In the genomic region with DNA sequence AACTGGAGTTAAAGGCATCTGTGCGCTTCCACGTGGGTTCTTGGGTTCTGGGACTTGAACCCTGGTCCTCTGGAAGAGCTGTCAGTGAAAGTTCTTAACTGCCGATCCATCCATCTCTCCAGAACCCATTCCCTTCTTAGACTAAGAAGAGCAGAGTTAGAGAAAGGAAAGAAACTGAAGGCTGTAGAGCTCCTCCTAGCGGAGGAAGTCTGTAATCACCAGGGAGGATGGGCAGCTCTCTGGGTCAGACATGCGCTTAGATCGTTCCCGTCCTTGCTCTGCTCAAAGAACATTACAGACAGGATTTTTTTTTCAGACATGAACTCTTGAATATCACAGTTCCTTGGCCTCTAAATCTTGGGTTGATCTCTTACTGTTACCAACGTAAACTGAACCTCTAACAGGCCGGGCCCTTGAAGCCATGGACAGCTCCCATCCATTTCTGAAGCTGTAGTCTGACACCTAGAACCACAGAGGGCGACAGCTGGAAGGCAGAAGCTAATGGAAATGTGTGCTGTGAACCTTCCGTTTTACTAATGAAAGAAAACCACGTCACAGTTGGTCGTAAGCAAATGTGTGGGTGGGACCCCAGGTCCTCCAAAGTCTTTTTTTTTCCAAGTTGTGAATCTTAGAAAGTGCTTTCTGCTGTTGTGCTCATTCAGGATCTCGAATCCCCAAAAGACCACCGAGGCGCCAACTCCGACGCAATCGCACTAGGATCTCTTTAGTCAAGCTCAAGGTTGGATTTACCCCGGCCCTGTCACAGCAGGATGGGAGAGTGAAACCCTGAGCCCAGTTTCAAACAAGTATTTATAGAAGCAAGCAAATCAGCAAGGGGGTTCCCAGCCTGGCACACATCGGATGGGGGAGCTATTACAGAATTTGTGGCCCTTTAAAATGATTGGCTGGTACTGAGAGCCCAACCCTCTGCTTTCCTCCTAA, we compare ENCODE assay signal across 10 mouse cellular contexts. TPM values are rescaled to one million over a fixed set of nuclear protein-coding genes. Genes with fewer than 3 reads are reported as not detected.
A peak's percentile ranks its signal among the peaks of the same experiment; 100 is the strongest.
DNase-seq lines count a peak whose midpoint lies in the region; ATAC-seq and TF ChIP-seq lines count a peak whose summit lies in the region.
"Had no signal": no experiment of that assay in that cellular context is flagged by ENCODE, and none has a peak within 500 bp of the region (broad histone marks: within the 10 kb centered on the region; RNA-seq: fewer than 3 reads in every experiment).

No protein-coding gene starts in this region.

- H3K79me2 ChIP-seq in myocyte (ENCODE audit: control insufficient read depth, insufficient read depth), result no peaks in the 10 kb centered on the region

- 67% methylated on average over 21 of the region's 21 CpGs for WGBS in forebrain, embryonic 11.5 days
- 69% methylated on average over 21 of the region's 21 CpGs for WGBS in forebrain, embryonic 16.5 days
- 53% methylated on average over 21 of the region's 21 CpGs for WGBS in bone marrow, adult 2 months
- 68% methylated on average over 21 of the region's 21 CpGs for WGBS in forebrain, embryonic 14.5 days

- no peak overlapping the region for H3K27ac ChIP-seq in forebrain, embryonic 11.5 days (ENCODE audit: low read depth, low read length)
- no peak overlapping the region for H3K27ac ChIP-seq in forebrain, embryonic 16.5 days (ENCODE audit: low read length)
- no peak overlapping the region for H3K27ac ChIP-seq in bone marrow, adult 2 months (ENCODE audit: control insufficient read depth, insufficient read depth, low read depth, low read length, poor library complexity)
- H3K27ac ChIP-seq in forebrain, embryonic 14.5 days (ENCODE audit: low read depth, low read length), result no peak overlapping the region
- H3K27ac ChIP-seq: limb, embryonic 13.5 days had no signal

- H3K36me3 ChIP-seq in forebrain, embryonic 11.5 days (ENCODE audit: control insufficient read depth, insufficient read depth, low read length), result no peaks in the 10 kb centered on the region
- no peaks in the 10 kb centered on the region for H3K36me3 ChIP-seq in forebrain, embryonic 16.5 days (ENCODE audit: control insufficient read depth, insufficient read depth)
- no peaks in the 10 kb centered on the region for H3K36me3 ChIP-seq in myocyte (ENCODE audit: control insufficient read depth, insufficient read depth)
- no peaks in the 10 kb centered on the region for H3K36me3 ChIP-seq in forebrain, embryonic 14.5 days (ENCODE audit: control insufficient read depth, insufficient read depth, low read length)
- H3K36me3 ChIP-seq: limb, embryonic 13.5 days had no signal

- H3K9ac ChIP-seq in forebrain, embryonic 11.5 days (ENCODE audit: low read length), result no peak overlapping the region
- no peak overlapping the region for H3K9ac ChIP-seq in forebrain, embryonic 16.5 days (replicated peaks; ENCODE audit: low read depth, low read length)
- H3K9ac ChIP-seq in forebrain, embryonic 14.5 days (ENCODE audit: low read length), result no peak overlapping the region
- H3K9ac ChIP-seq: limb, embryonic 13.5 days had no signal

- DNase-seq in forebrain, embryonic 11.5 days (ENCODE audit: low spot score), result peak; percentile 56
- peak; percentile 14 for DNase-seq in 3134 (ENCODE audit: extremely low read depth, insufficient read length, low spot score)
- DNase-seq in heart, postnatal 14 days, result peak; percentile 4 to 20
- DNase-seq in ovary, postnatal 10 days (ENCODE audit: low spot score), result no peak
- no peak for DNase-seq in forebrain, embryonic 14.5 days (ENCODE audit: low spot score)

- no peak overlapping the region for H3K4me3 ChIP-seq in forebrain, embryonic 11.5 days (ENCODE audit: low read depth, low read length)
- H3K4me3 ChIP-seq in forebrain, embryonic 16.5 days (replicated peaks; ENCODE audit: low read length), result no peak overlapping the region
- no peak overlapping the region for H3K4me3 ChIP-seq in bone marrow, adult 2 months (replicated peaks; ENCODE audit: control insufficient read depth, low read depth, low read length)
- no peak overlapping the region for H3K4me3 ChIP-seq in myocyte
- H3K4me3 ChIP-seq in forebrain, embryonic 14.5 days (ENCODE audit: low read depth, low read length), result no peak overlapping the region
- H3K4me3 ChIP-seq: limb, embryonic 13.5 days had no signal

- H3ac ChIP-seq in myocyte (ENCODE audit: control insufficient read depth, insufficient read length), result no peak overlapping the region

- TF ChIP-seq CTCF in bone marrow, adult 2 months (IDR thresholded peaks at IDR 0.05; ENCODE audit: control insufficient read depth, insufficient read depth, low read length), result peak; percentile 64

- no peak for ATAC-seq in forebrain, embryonic 11.5 days (replicated peaks; ENCODE audit: low FRiP score)
- ATAC-seq in forebrain, embryonic 16.5 days, result no peak
- no peak for ATAC-seq in forebrain, embryonic 14.5 days

- H3K4me2 ChIP-seq in forebrain, embryonic 11.5 days (ENCODE audit: low read depth, low read length, severe bottlenecking), result no peak overlapping the region
- H3K4me2 ChIP-seq in forebrain, embryonic 16.5 days (ENCODE audit: low read length), result no peak overlapping the region
- no peak overlapping the region for H3K4me2 ChIP-seq in myocyte (ENCODE audit: low read depth)
- no peak overlapping the region for H3K4me2 ChIP-seq in forebrain, embryonic 14.5 days (ENCODE audit: low read length)
- H3K4me2 ChIP-seq: limb, embryonic 13.5 days had no signal

- no peak for TF ChIP-seq POLR2A in bone marrow, adult 2 months (IDR thresholded peaks at IDR 0.05; ENCODE audit: borderline replicate concordance, control insufficient read depth, low read depth, low read length)
- no peak for TF ChIP-seq POLR2A in myocyte (IDR thresholded peaks at IDR 0.05; ENCODE audit: insufficient read length, low read depth)

- H3K4me1 ChIP-seq in forebrain, embryonic 11.5 days (replicated peaks; ENCODE audit: control insufficient read depth, insufficient read depth, low read length), result no peaks in the 10 kb centered on the region
- H3K4me1 ChIP-seq in forebrain, embryonic 16.5 days (replicated peaks; ENCODE audit: control insufficient read depth, insufficient read depth, low read length), result peaks cover 6% of the 10 kb centered on the region; the same call in 1 of the 2 replicates
- no peaks in the 10 kb centered on the region; the same call in 1 of the 2 replicates for H3K4me1 ChIP-seq in bone marrow, adult 2 months (ENCODE audit: control insufficient read depth, insufficient read depth, low read length)
- H3K4me1 ChIP-seq in forebrain, embryonic 14.5 days (ENCODE audit: control insufficient read depth, insufficient read depth, low read length), result no peaks in the 10 kb centered on the region

- no peaks in the 10 kb centered on the region for H3K9me3 ChIP-seq in forebrain, embryonic 11.5 days (ENCODE audit: control insufficient read depth, low read length)
- no peaks in the 10 kb centered on the region for H3K9me3 ChIP-seq in forebrain, embryonic 16.5 days (ENCODE audit: control insufficient read depth, low read length)
- no peaks in the 10 kb centered on the region for H3K9me3 ChIP-seq in forebrain, embryonic 14.5 days (replicated peaks; ENCODE audit: control insufficient read depth, low read length)
- H3K9me3 ChIP-seq: limb, embryonic 13.5 days had no signal

- H3K27me3 ChIP-seq in forebrain, embryonic 11.5 days (ENCODE audit: control insufficient read depth, insufficient read depth, low read length), result no peaks in the 10 kb centered on the region
- H3K27me3 ChIP-seq in forebrain, embryonic 16.5 days (replicated peaks; ENCODE audit: control insufficient read depth, insufficient read depth, low read length), result no peaks in the 10 kb centered on the region
- H3K27me3 ChIP-seq in myocyte (ENCODE audit: control insufficient read depth, insufficient read depth, insufficient read length), result no peaks in the 10 kb centered on the region
- H3K27me3 ChIP-seq in forebrain, embryonic 14.5 days (replicated peaks; ENCODE audit: control insufficient read depth, insufficient read depth, low read length), result no peaks in the 10 kb centered on the region
- H3K27me3 ChIP-seq: limb, embryonic 13.5 days had no signal

- intact Hi-C loops in heart, postnatal 14 days (cut with DNase I), result no loop called here

TF ChIP-seq in myocyte, 11 proteins besides CTCF, POLR2A, EP300 and RAD21:
- peak in 2 of 3 experiments; percentile 51 to 65 for TF ChIP-seq MYOD1 (IDR thresholded peaks at IDR 0.05; ENCODE audit: control insufficient read depth in 1 of 3, insufficient read length in 2 of 3, low read depth in 2 of 3)
- no peak for TF ChIP-seq MAX (IDR thresholded peaks at IDR 0.05; ENCODE audit: low read depth)
- peak in 2 of 3 experiments; percentile 5 to 53 for TF ChIP-seq MYOG (IDR thresholded peaks at IDR 0.05; ENCODE audit: control insufficient read depth in 1 of 3, insufficient read depth in 1 of 3, insufficient read length in 2 of 3, low read depth in 2 of 3)

RNA-seq across cellular contexts. Expression of a gene that starts 55.7 kb away (rescaled TPM):
- polyA plus RNA-seq in forebrain, embryonic 11.5 days (2014; fragmentation: Nextera tagmentation; extraction: Ambion mirVana), result not detected in 2 replicates
- polyA plus RNA-seq in forebrain, embryonic 16.5 days (2015; fragmentation: Nextera tagmentation; extraction: Ambion mirVana), result not detected in 2 replicates
- polyA plus RNA-seq in bone marrow, adult 2 months (2011; ENCODE audit: insufficient read depth, insufficient read length, low replicate concordance, missing spikeins), result not detected in 2 replicates
- total RNA-seq in heart, postnatal 14 days (2021), result not detected
- not detected for polyA plus RNA-seq in myocyte (2012; fragmentation: generic; extraction: Trizol)
- not detected in 2 replicates for polyA plus RNA-seq in forebrain, embryonic 14.5 days (2014; fragmentation: Nextera tagmentation; extraction: Ambion mirVana)
- polyA plus RNA-seq: limb, embryonic 13.5 days; stomach, embryonic 16.5 days had no signal

Comparison
In these comparisons a context has a peak if more than half of its experiments do, and no peak if none do; other contexts are left out.
1. DNase-seq: peak in forebrain, embryonic 11.5 days (single experiment), 3134 (single experiment) and heart, postnatal 14 days (2 of 2); none in ovary, postnatal 10 days (single experiment) and forebrain, embryonic 14.5 days (single experiment).